Mouse (Mus musculus) neural tube, embryonic 11.5 days (tissue): Measurements from ENCODE around the gene Polh. TPM values are rescaled to one million over a fixed set of nuclear protein-coding genes. Genes with fewer than 3 reads are reported as not detected.

Source experiments
- ATAC-seq: fragments of 200-750 bp; cut with Nextera tagmentation; 2 replicates; pipeline ENCODE4 v1.8.0; 2017; ENCODE audit warnings: moderate number of reproducible peaks, mild to moderate bottlenecking, moderate TSS enrichment, moderate library complexity; ENCODE audit not compliant: insufficient read depth, low FRiP score, low TSS enrichment
- DNase-seq: peaks from one replicate; pipeline ENCODE4 v3.0.0-alpha.2; 2015; ENCODE audit warnings: low spot score
- H3K27ac ChIP-seq: fragments of 300-500 bp; sonication (generic); 2 replicates; pipeline ENCODE4 v1.5.1; 2014; ENCODE audit warnings: low read depth, mild to moderate bottlenecking, low read length
- H3K27me3 ChIP-seq: fragments of 300-500 bp; sonication (generic); 2 replicates; pipeline ENCODE4 v1.6.1; 2014; ENCODE audit warnings: mild to moderate bottlenecking, low read length, mixed read lengths; ENCODE audit not compliant: control insufficient read depth, insufficient read depth
- H3K36me3 ChIP-seq: fragments of 300-500 bp; sonication (generic); 2 replicates; pipeline ENCODE4 v1.6.1; 2014; ENCODE audit warnings: mild to moderate bottlenecking, low read length, moderate library complexity, mixed read lengths; ENCODE audit not compliant: control insufficient read depth, insufficient read depth
- H3K4me1 ChIP-seq: fragments of 300-500 bp; sonication (generic); 2 replicates; pipeline ENCODE4 v1.6.1; 2014; ENCODE audit warnings: low read length, mixed read lengths; ENCODE audit not compliant: control insufficient read depth, insufficient read depth
- H3K4me2 ChIP-seq: fragments of 300-500 bp; sonication (generic); 2 replicates; pipeline ENCODE4 v1.6.1; 2014; ENCODE audit warnings: low read depth, mild to moderate bottlenecking, moderate library complexity
- H3K4me3 ChIP-seq: fragments of 300-500 bp; sonication (generic); 2 replicates; pipeline ENCODE4 v1.5.1; 2014; ENCODE audit warnings: low read depth, low read length
- H3K9ac ChIP-seq: fragments of 300-500 bp; sonication (generic); 2 replicates; pipeline ENCODE4 v1.6.1; 2014; ENCODE audit warnings: mild to moderate bottlenecking, low read length
- H3K9me3 ChIP-seq: fragments of 300-500 bp; sonication (generic); 2 replicates; pipeline ENCODE4 v1.6.1; 2016; ENCODE audit warnings: low read length; ENCODE audit not compliant: control insufficient read depth
- WGBS: fragments of 180-500 bp; shearing (Covaris S2); extraction: QIAGEN DNeasy Blood & Tissue Kit; methylation state at CpG from one replicate; pipeline ENCODE4 v1.1.7; 2014; 5-methylcytosine and 5-hydroxymethylcytosine counted together
- polyA plus RNA-seq: library from polyadenylated mRNA; unstranded; fragments of >200 nt; fragmentation: Nextera tagmentation; extraction: Ambion mirVana; gene quantifications from 2 replicates; pipeline ENCODE4 v1.2.1, GENCODE M21; 2014

The Polh gene
- polyA plus RNA-seq, 1 experiment from 2014 or later: 8.9 TPM

DNA sequence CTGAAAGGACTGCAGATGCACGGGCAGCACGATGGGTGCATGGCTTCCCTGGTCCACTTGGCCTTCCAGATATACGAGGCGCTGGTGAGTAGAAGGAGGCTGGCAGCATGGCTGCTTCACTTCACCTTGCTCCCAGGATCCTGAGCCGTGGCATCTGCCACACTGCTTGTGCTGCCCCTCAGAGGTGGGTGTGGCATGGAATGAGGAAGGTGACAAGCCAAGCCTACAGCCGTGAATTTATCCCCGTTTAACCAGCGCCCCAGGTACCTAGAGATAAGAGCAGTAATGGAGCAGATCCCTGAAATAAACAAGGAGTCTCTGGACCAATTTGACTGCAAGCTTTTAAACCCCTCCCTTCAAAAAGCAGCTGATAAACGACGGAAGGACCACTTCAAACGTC is 39.0 kb upstream of the Polh start:
- ATAC-seq: no peak
- WGBS: 87% methylated on average over 11 of the region's 11 CpGs

DNA sequence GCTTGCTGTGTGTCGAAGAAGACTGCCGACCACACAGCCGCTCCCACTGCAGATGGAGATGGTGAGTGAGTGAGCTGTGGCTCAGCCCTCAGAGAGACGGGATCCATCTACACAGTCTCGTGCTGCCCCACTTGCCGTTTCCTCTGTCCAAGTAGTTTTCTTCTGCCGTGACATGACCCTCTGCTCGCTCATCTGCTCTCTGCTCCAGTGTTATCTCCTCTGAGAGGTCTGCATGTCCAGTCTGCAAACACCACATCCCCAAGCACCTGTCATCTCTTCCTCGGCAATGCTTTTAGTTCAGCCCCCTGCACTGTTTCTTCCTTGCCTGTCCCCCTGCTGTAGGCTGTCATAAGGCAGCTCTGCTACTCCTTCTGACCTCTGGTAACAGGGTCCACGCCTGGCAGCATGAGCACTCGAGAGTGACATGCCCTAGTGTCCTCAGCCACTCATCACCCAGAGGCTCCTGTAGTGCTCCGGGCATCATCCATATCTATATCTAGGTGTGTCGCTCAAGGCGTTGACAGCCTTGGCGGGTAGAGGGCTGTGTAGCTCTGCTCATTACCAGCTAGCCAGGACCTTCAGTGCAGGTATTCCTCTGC is 37.2 kb upstream of the Polh start:
- DNase-seq: no peak
- Histone ChIP-seq H3K4me1 (no peaks in the 10 kb centered on the region), H3K9ac (no peak overlapping the region), H3K36me3 (peaks cover 39% of the 10 kb centered on the region), H3K27me3 (no peaks in the 10 kb centered on the region), H3K4me2 (no peak overlapping the region), H3K27ac (no peak overlapping the region), H3K9me3 (no peaks in the 10 kb centered on the region), H3K4me3 (no peak overlapping the region)
- ATAC-seq: no peak
- WGBS: 92% methylated on average over 15 of the region's 15 CpGs

More for the DNA sequence above, 39.0 kb upstream of the Polh start:
- Histone ChIP-seq H3K4me3 (no peak overlapping the region), H3K9me3 (no peaks in the 10 kb centered on the region), H3K27me3 (no peaks in the 10 kb centered on the region), H3K4me1 (peaks cover under 1% of the 10 kb centered on the region; the same call in 1 of the 2 replicates), H3K9ac (no peak overlapping the region), H3K36me3 (peaks cover 42% of the 10 kb centered on the region), H3K4me2 (no peak overlapping the region), H3K27ac (no peak overlapping the region)
- DNase-seq: no peak

DNA sequence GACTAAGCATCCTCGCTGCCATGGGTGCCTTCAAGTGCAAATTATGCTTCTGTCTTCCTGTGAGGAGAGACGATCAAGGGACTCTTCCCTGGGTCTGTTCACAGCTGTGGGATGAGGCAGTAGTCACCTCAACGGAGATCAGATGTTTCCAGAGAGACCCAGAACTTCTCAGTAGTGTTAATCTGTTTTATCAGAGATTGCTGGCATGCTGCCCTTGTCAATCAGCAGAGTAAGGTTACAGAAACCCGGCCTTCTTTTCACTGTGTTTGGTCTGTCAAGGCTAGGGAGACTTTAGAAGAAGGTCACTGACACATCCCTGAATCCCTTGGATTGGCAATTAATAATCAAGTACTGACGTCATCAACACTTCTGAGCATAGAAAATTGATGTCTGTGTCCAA is 35.0 kb upstream of the Polh start:
- Histone ChIP-seq H3K4me2 (no peak overlapping the region), H3K27me3 (no peaks in the 10 kb centered on the region), H3K9me3 (no peaks in the 10 kb centered on the region), H3K9ac (no peak overlapping the region), H3K4me3 (no peak overlapping the region), H3K4me1 (no peaks in the 10 kb centered on the region), H3K36me3 (peaks cover 35% of the 10 kb centered on the region), H3K27ac (no peak overlapping the region)
- DNase-seq (no peak), ATAC-seq (no peak)
- 88% methylated on average over 5 of the region's 5 CpGs for WGBS

DNA sequence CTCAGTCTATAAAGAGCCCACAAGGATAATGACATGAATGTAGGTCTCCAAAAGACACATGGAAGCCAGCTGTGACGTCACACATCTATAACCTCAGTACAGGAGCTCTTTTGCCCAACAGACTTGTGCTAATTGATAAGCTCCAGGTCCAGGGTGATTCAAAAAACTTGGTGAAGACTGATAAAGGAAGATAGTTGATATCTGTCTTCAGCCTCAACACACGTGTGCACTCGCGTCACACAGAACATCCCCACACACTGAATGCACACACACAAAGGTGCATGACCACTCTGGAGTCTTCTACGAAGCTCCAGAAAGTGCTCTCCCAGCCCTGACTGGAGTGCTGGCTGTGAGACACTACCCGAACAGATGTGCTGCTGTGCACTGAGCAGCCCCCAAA is 34.6 kb upstream of the Polh start:
- Histone ChIP-seq H3K27ac (no peak overlapping the region), H3K36me3 (peaks cover 31% of the 10 kb centered on the region), H3K9me3 (no peaks in the 10 kb centered on the region), H3K4me1 (no peaks in the 10 kb centered on the region), H3K4me2 (no peak overlapping the region), H3K27me3 (no peaks in the 10 kb centered on the region), H3K9ac (no peak overlapping the region), H3K4me3 (no peak overlapping the region)
- DNase-seq (no peak), ATAC-seq (no peak)
- 91% methylated on average over 6 of the region's 6 CpGs for WGBS

DNA sequence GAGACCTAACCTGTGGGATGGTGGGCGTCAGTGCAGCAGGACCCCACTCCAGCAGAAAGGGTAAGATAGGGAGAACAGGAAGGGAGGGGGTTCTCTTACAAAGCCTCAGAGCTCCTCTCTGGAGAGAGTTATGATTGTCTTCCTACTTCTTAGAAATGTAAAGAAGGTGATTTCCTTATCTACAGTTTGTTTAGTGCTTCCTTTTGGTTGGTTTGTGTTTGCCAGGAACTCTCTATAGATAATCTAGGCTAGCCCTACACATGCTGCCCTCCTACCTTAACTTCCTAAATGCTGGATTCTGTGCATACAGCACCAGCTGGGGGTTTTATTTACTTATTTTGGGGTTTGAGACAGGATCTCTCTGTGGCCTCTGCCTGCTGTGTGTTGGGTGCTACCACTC is 33.6 kb upstream of the Polh start:
- DNase-seq (no peak), ATAC-seq (no peak)
- no peak overlapping the region for H3K4me2 ChIP-seq
- WGBS: 80% methylated on average over 1 of the region's 1 CpGs
- H3K4me1 ChIP-seq: no peaks in the 10 kb centered on the region
- no peak overlapping the region for H3K4me3 ChIP-seq
- H3K9ac ChIP-seq: no peak overlapping the region
- peaks cover 24% of the 10 kb centered on the region for H3K36me3 ChIP-seq
- no peaks in the 10 kb centered on the region for H3K27me3 ChIP-seq
- no peaks in the 10 kb centered on the region for H3K9me3 ChIP-seq
- no peak overlapping the region for H3K27ac ChIP-seq

DNA sequence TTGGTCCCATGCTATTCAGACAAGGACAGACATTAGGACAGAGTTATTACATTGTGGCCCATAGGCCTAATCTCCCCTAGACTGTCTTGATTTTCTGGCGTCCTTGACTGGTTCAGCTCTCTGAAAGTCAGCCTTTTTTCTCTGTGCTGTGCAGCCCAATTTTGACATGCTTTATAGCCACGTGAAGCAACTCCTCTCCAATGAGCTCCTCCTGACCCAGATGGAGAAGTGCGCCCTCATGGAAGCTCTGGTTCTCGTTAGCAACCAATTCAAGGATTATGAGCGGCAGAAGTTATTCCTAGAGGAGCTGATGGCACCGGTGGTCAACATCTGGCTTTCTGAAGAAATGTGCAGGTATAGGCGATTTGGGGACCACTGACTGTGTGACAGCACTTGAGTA is 25.1 kb upstream of the Polh start:
- no peak for DNase-seq
- 85% methylated on average over 7 of the region's 7 CpGs for WGBS
- ATAC-seq: no peak
- Histone ChIP-seq H3K9me3 (no peaks in the 10 kb centered on the region), H3K4me1 (no peaks in the 10 kb centered on the region), H3K36me3 (peaks cover 36% of the 10 kb centered on the region), H3K4me2 (no peak overlapping the region), H3K9ac (no peak overlapping the region), H3K4me3 (no peak overlapping the region), H3K27me3 (no peaks in the 10 kb centered on the region), H3K27ac (no peak overlapping the region)

DNA sequence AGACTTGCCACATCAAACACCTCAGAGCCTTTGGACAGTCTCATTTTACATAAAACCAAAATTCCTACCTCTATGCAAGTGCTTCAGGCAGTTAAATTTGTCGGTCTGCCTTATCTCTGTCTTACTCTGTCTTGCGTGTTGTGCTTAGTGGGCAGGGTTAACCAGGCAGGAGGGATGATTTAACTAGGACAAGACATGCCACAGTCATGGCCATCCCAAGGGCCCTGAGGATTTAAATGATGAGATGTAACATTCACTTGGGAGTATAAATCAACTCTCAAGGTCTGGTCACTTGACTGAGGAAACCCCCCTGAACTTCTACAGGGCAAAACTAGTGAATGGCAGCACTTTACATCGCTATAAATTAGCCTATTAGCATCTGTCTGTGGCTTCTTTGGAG is 19.2 kb upstream of the Polh start:
- no peaks in the 10 kb centered on the region for H3K9me3 ChIP-seq
- ATAC-seq (no peak), DNase-seq (no peak)
- no peaks in the 10 kb centered on the region for H3K27me3 ChIP-seq
- H3K4me2 ChIP-seq: no peak overlapping the region
- H3K4me3 ChIP-seq: no peak overlapping the region
- H3K4me1 ChIP-seq: no peaks in the 10 kb centered on the region
- H3K27ac ChIP-seq: no peak overlapping the region
- H3K36me3 ChIP-seq: peaks cover 31% of the 10 kb centered on the region
- H3K9ac ChIP-seq: no peak overlapping the region
- 95% methylated on average over 3 of the region's 3 CpGs for WGBS

DNA sequence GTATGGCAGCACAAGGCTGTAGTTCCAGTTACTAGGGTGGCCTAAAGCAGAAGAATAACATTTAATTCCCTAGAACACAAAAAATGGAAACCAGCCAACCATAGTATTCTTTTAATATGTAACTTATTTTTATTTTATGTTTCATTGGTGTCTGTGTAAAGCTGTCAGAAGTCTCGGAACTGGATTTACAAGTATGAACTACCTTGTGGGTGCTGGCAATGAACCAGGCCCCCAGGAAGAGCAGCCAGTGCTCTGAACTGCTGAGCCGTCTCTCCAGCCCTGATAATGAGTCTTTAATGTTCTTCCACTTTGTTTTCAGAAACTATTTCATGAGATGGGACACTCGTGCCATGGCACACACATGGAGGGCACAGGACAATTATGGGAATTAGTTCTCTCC is 8.1 kb upstream of the Polh start:
- peaks cover 6% of the 10 kb centered on the region; the same call in 1 of the 2 replicates for H3K36me3 ChIP-seq
- H3K9me3 ChIP-seq: no peaks in the 10 kb centered on the region
- no peak for DNase-seq
- no peaks in the 10 kb centered on the region for H3K27me3 ChIP-seq
- no peaks in the 10 kb centered on the region for H3K4me1 ChIP-seq
- no peak overlapping the region for H3K9ac ChIP-seq
- ATAC-seq: no peak
- 95% methylated on average over 3 of the region's 3 CpGs for WGBS
- no peak overlapping the region for H3K4me3 ChIP-seq
- H3K4me2 ChIP-seq: no peak overlapping the region
- H3K27ac ChIP-seq: no peak overlapping the region

DNA sequence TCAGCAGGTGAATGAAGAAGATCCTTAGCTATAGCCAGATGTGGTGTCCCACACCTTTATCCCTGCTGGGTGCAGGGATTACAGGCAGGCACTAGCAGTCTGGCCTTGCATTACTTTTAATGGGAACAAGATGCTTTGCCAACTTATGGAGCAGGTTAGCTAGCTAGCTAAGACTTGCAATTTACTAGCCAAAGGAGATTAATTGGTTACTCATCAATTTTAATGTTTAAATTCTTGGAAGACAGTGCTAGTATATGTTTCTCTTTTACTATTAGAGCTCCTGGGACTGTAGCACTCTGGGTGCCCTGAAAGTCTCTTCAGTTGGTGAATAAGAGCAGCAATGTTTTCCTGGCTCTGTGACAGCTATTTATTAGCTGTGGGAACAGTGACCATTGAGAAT is 4.2 kb upstream of the Polh start:
- H3K27me3 ChIP-seq: no peaks in the 10 kb centered on the region
- peaks cover 6% of the 10 kb centered on the region; the same call in 1 of the 2 replicates for H3K36me3 ChIP-seq
- no peaks in the 10 kb centered on the region for H3K9me3 ChIP-seq
- peaks cover 9% of the 10 kb centered on the region for H3K4me1 ChIP-seq
- H3K27ac ChIP-seq: no peak overlapping the region
- no peak overlapping the region for H3K4me2 ChIP-seq
- no peak for ATAC-seq
- no peak for DNase-seq
- no peak overlapping the region for H3K9ac ChIP-seq
- no peak overlapping the region for H3K4me3 ChIP-seq
